Mouse (Mus musculus): ENCODE results near the gene AL731706.2. TPM values are rescaled to one million over a fixed set of nuclear protein-coding genes. Genes with fewer than 3 reads are reported as not detected.

Gene AL731706.2
- polyA plus RNA-seq (2015; fragmentation: Nextera tagmentation; extraction: Ambion mirVana) = 31.8 and 41.3 TPM in 2 replicates

- Histone ChIP-seq H3K27me3 (ENCODE audit: control insufficient read depth, insufficient read depth, low read depth, low read length) (no peaks in the 10 kb centered on the region), H3K9me3 (ENCODE audit: control insufficient read depth, low read length) (no peaks in the 10 kb centered on the region), H3K4me1 (replicated peaks; ENCODE audit: control insufficient read depth, insufficient read depth, low read length) (peaks cover 4% of the 10 kb centered on the region), H3K27ac (ENCODE audit: low read length) (no peak within 1 kb of the TSS), H3K4me2 (ENCODE audit: low read depth, low read length) (no peak within 1 kb of the TSS), H3K9ac (ENCODE audit: low read length) (no peak within 1 kb of the TSS), H3K4me3 (ENCODE audit: low read length) (no peak within 1 kb of the TSS), H3K36me3 (ENCODE audit: control insufficient read depth, insufficient read depth, low read length) (peaks cover 8% of the 10 kb centered on the region)
- ATAC-seq (ENCODE audit: low read depth) = no peak
- 91% methylated on average over 2 of the region's 2 CpGs for WGBS
These were observed at the start of gene AL731706.2 for GRCm38 (mm10) chr2:136885579-136885978. Gene AL731706.2, minus strand, starts transcription at chr2:136885679.

- peak; percentile 52; the same call in 1 of the 2 replicates for ATAC-seq (ENCODE audit: low read depth)
- H3K4me3 ChIP-seq (ENCODE audit: low read length) = no peak overlapping the region
- H3K9ac ChIP-seq (ENCODE audit: low read length) = no peak overlapping the region
- no peaks in the 10 kb centered on the region for H3K27me3 ChIP-seq (ENCODE audit: control insufficient read depth, insufficient read depth, low read depth, low read length)
- H3K27ac ChIP-seq (ENCODE audit: low read length) = no peak overlapping the region
- H3K9me3 ChIP-seq (ENCODE audit: control insufficient read depth, low read length) = no peaks in the 10 kb centered on the region
- H3K36me3 ChIP-seq (ENCODE audit: control insufficient read depth, insufficient read depth, low read length) = no peaks in the 10 kb centered on the region
- no peak overlapping the region for H3K4me2 ChIP-seq (ENCODE audit: low read depth, low read length)
- 20% methylated on average over 4 of the region's 4 CpGs for WGBS
- peaks cover 4% of the 10 kb centered on the region; the same call in 1 of the 2 replicates for H3K4me1 ChIP-seq (replicated peaks; ENCODE audit: control insufficient read depth, insufficient read depth, low read length)
These were observed 35.5 kb upstream of the AL731706.2 start for GRCm38 (mm10) chr2:136921003-136921408.

- 69% methylated on average over 3 of the region's 3 CpGs for WGBS
- H3K9me3 ChIP-seq (ENCODE audit: control insufficient read depth, low read length) = no peaks in the 10 kb centered on the region
- no peaks in the 10 kb centered on the region for H3K27me3 ChIP-seq (ENCODE audit: control insufficient read depth, insufficient read depth, low read depth, low read length)
- no peaks in the 10 kb centered on the region for H3K36me3 ChIP-seq (ENCODE audit: control insufficient read depth, insufficient read depth, low read length)
- no peak overlapping the region for H3K4me3 ChIP-seq (ENCODE audit: low read length)
- H3K9ac ChIP-seq (ENCODE audit: low read length) = no peak overlapping the region
- H3K4me1 ChIP-seq (replicated peaks; ENCODE audit: control insufficient read depth, insufficient read depth, low read length) = peaks cover 4% of the 10 kb centered on the region; the same call in 1 of the 2 replicates
- no peak overlapping the region for H3K27ac ChIP-seq (ENCODE audit: low read length)
- 0 out of 2 replicates have a peak, but pooled peaks have one; percentile 12 for ATAC-seq (ENCODE audit: low read depth)
- H3K4me2 ChIP-seq (ENCODE audit: low read depth, low read length) = no peak overlapping the region
These were observed 34.9 kb upstream of the AL731706.2 start for GRCm38 (mm10) chr2:136920257-136920993.

GRCm38 (mm10) chr2:136919433-136919832 lies 34.0 kb upstream of the AL731706.2 start:
- Histone ChIP-seq H3K4me3 (ENCODE audit: low read length) (no peak overlapping the region), H3K27me3 (ENCODE audit: control insufficient read depth, insufficient read depth, low read depth, low read length) (no peaks in the 10 kb centered on the region), H3K4me1 (replicated peaks; ENCODE audit: control insufficient read depth, insufficient read depth, low read length) (peaks cover 4% of the 10 kb centered on the region; the same call in 1 of the 2 replicates), H3K27ac (ENCODE audit: low read length) (no peak overlapping the region), H3K9ac (ENCODE audit: low read length) (no peak overlapping the region), H3K36me3 (ENCODE audit: control insufficient read depth, insufficient read depth, low read length) (no peaks in the 10 kb centered on the region), H3K4me2 (ENCODE audit: low read depth, low read length) (no peak overlapping the region), H3K9me3 (ENCODE audit: control insufficient read depth, low read length) (no peaks in the 10 kb centered on the region)
- 95% methylated on average over 1 of the region's 1 CpGs for WGBS
- no peak for ATAC-seq (ENCODE audit: low read depth)

GRCm38 (mm10) chr2:136914334-136914902 lies 28.9 kb upstream of the AL731706.2 start:
- 40% methylated on average over 3 of the region's 3 CpGs for WGBS
- no peak for ATAC-seq (ENCODE audit: low read depth)

GRCm38 (mm10) chr2:136913021-136913420 lies 27.5 kb upstream of the AL731706.2 start:
- H3K9ac ChIP-seq (ENCODE audit: low read length) = no peak overlapping the region
- no peak overlapping the region for H3K4me3 ChIP-seq (ENCODE audit: low read length)
- no peak overlapping the region for H3K4me2 ChIP-seq (ENCODE audit: low read depth, low read length)
- H3K27me3 ChIP-seq (ENCODE audit: control insufficient read depth, insufficient read depth, low read depth, low read length) = no peaks in the 10 kb centered on the region
- H3K27ac ChIP-seq (ENCODE audit: low read length) = 0 out of 2 replicates have a peak overlapping the region, but pooled peaks have one; percentile 15
- no peaks in the 10 kb centered on the region for H3K9me3 ChIP-seq (ENCODE audit: control insufficient read depth, low read length)
- WGBS = 58% methylated on average over 3 of the region's 3 CpGs
- ATAC-seq (ENCODE audit: low read depth) = peak; percentile 67; the same call in 1 of the 2 replicates
- H3K36me3 ChIP-seq (ENCODE audit: control insufficient read depth, insufficient read depth, low read length) = no peaks in the 10 kb centered on the region
- peaks cover 18% of the 10 kb centered on the region for H3K4me1 ChIP-seq (replicated peaks; ENCODE audit: control insufficient read depth, insufficient read depth, low read length)

More at GRCm38 (mm10) chr2:136914334-136914902, 28.9 kb upstream of the AL731706.2 start:
- Histone ChIP-seq H3K9ac (ENCODE audit: low read length) (no peak overlapping the region), H3K4me3 (ENCODE audit: low read length) (no peak overlapping the region), H3K27me3 (ENCODE audit: control insufficient read depth, insufficient read depth, low read depth, low read length) (no peaks in the 10 kb centered on the region), H3K36me3 (ENCODE audit: control insufficient read depth, insufficient read depth, low read length) (no peaks in the 10 kb centered on the region), H3K4me2 (ENCODE audit: low read depth, low read length) (no peak overlapping the region), H3K27ac (ENCODE audit: low read length) (no peak overlapping the region), H3K4me1 (replicated peaks; ENCODE audit: control insufficient read depth, insufficient read depth, low read length) (peaks cover 18% of the 10 kb centered on the region), H3K9me3 (ENCODE audit: control insufficient read depth, low read length) (no peaks in the 10 kb centered on the region)

GRCm38 (mm10) chr2:136911958-136912411 lies 26.5 kb upstream of the AL731706.2 start:
- H3K9ac ChIP-seq (ENCODE audit: low read length) = no peak overlapping the region
- H3K27ac ChIP-seq (ENCODE audit: low read length) = peak overlapping the region; percentile 55
- H3K4me1 ChIP-seq (replicated peaks; ENCODE audit: control insufficient read depth, insufficient read depth, low read length) = peaks cover 18% of the 10 kb centered on the region
- no peaks in the 10 kb centered on the region for H3K36me3 ChIP-seq (ENCODE audit: control insufficient read depth, insufficient read depth, low read length)
- 0 out of 2 replicates have a peak overlapping the region, but pooled peaks have one; percentile 2 for H3K4me2 ChIP-seq (ENCODE audit: low read depth, low read length)
- no peak overlapping the region for H3K4me3 ChIP-seq (ENCODE audit: low read length)
- peak; percentile 70 for ATAC-seq (ENCODE audit: low read depth)
- WGBS = 20% methylated on average over 4 of the region's 4 CpGs
- no peaks in the 10 kb centered on the region for H3K9me3 ChIP-seq (ENCODE audit: control insufficient read depth, low read length)
- no peaks in the 10 kb centered on the region for H3K27me3 ChIP-seq (ENCODE audit: control insufficient read depth, insufficient read depth, low read depth, low read length)

GRCm38 (mm10) chr2:136909298-136909697 lies 23.8 kb upstream of the AL731706.2 start:
- no peaks in the 10 kb centered on the region for H3K27me3 ChIP-seq (ENCODE audit: control insufficient read depth, insufficient read depth, low read depth, low read length)
- no peak overlapping the region for H3K27ac ChIP-seq (ENCODE audit: low read length)
- no peak overlapping the region for H3K4me2 ChIP-seq (ENCODE audit: low read depth, low read length)
- no peak overlapping the region for H3K9ac ChIP-seq (ENCODE audit: low read length)
- peaks cover 18% of the 10 kb centered on the region for H3K4me1 ChIP-seq (replicated peaks; ENCODE audit: control insufficient read depth, insufficient read depth, low read length)
- no peaks in the 10 kb centered on the region for H3K9me3 ChIP-seq (ENCODE audit: control insufficient read depth, low read length)
- ATAC-seq (ENCODE audit: low read depth) = no peak
- 73% methylated on average over 2 of the region's 2 CpGs for WGBS
- no peak overlapping the region for H3K4me3 ChIP-seq (ENCODE audit: low read length)
- 0 out of 2 replicates have a peak, but pooled peaks cover 4% of the 10 kb centered on the region for H3K36me3 ChIP-seq (ENCODE audit: control insufficient read depth, insufficient read depth, low read length)

GRCm38 (mm10) chr2:136908596-136908995 lies 23.1 kb upstream of the AL731706.2 start:
- H3K27ac ChIP-seq (ENCODE audit: low read length) = no peak overlapping the region
- ATAC-seq (ENCODE audit: low read depth) = no peak
- no peaks in the 10 kb centered on the region for H3K27me3 ChIP-seq (ENCODE audit: control insufficient read depth, insufficient read depth, low read depth, low read length)
- no peak overlapping the region for H3K4me2 ChIP-seq (ENCODE audit: low read depth, low read length)
- no peak overlapping the region for H3K4me3 ChIP-seq (ENCODE audit: low read length)
- no peak overlapping the region for H3K9ac ChIP-seq (ENCODE audit: low read length)
- 0 out of 2 replicates have a peak, but pooled peaks cover 4% of the 10 kb centered on the region for H3K36me3 ChIP-seq (ENCODE audit: control insufficient read depth, insufficient read depth, low read length)
- WGBS = 69% methylated on average over 3 of the region's 3 CpGs
- H3K4me1 ChIP-seq (replicated peaks; ENCODE audit: control insufficient read depth, insufficient read depth, low read length) = peaks cover 14% of the 10 kb centered on the region
- no peaks in the 10 kb centered on the region for H3K9me3 ChIP-seq (ENCODE audit: control insufficient read depth, low read length)
